Mouse (Mus musculus) retina, embryonic 14.5 days (tissue): Measurements from ENCODE around the gene Vezf1.
"Not testable (repeated sequence)": the region's sequence is repeated elsewhere in the genome, so short reads cannot be mapped to it uniquely, and the experiment has no call there.

ENCODE experiments used
- DNase-seq: peaks from one replicate; pipeline ENCODE4 v3.0.0-alpha.2; 2015; ENCODE audit warnings: low spot score

Gene Vezf1

GRCm38 (mm10) chr11:88067586-88068410 lies at the start of gene Vezf1:
TSS of gene Vezf1 (plus strand) at chr11:88068279.
- DNase-seq: peak; percentile 84

GRCm38 (mm10) chr11:88023933-88024332 lies 44.1 kb upstream of the Vezf1 start:
- DNase-seq: no peak

- DNase-seq: no peak
Observed at GRCm38 (mm10) chr11:88027391-88028035, 40.6 kb upstream of the Vezf1 start.

GRCm38 (mm10) chr11:88028193-88028684 lies 39.8 kb upstream of the Vezf1 start:
- DNase-seq: peak; percentile 30

DNA sequence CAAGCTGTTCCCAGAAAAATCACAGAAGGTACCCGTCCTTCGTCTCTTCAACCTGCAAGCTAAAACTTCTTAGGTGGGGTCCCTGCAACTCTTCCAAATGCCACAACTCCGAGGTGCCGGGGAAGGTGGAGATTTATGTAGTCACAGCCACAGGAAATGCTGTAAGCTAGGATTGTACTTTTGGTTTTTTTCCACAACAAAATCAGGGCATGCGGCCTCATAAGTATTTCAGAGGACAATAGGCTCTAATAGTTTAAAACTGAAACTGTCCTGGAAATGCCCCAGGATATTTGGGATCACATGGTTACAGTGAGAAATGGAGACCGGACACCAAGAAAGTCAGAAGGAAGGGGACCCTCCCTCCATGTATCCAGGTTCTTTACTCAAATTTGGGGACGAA lies 37.9 kb upstream of the Vezf1 start:
- DNase-seq: no peak

- DNase-seq: no peak
Observed at GRCm38 (mm10) chr11:88030836-88031235, 37.2 kb upstream of the Vezf1 start.

- no peak for DNase-seq
Observed at GRCm38 (mm10) chr11:88031753-88032152, 36.3 kb upstream of the Vezf1 start.

- no peak for DNase-seq
Observed at GRCm38 (mm10) chr11:88035970-88036369, 32.1 kb upstream of the Vezf1 start.

- DNase-seq: no peak
Observed at GRCm38 (mm10) chr11:88036761-88037251, 31.3 kb upstream of the Vezf1 start.

GRCm38 (mm10) chr11:88037386-88037785 lies 30.7 kb upstream of the Vezf1 start:
- no peak for DNase-seq

GRCm38 (mm10) chr11:88039066-88039465 lies 29.0 kb upstream of the Vezf1 start:
- DNase-seq: no peak

DNA sequence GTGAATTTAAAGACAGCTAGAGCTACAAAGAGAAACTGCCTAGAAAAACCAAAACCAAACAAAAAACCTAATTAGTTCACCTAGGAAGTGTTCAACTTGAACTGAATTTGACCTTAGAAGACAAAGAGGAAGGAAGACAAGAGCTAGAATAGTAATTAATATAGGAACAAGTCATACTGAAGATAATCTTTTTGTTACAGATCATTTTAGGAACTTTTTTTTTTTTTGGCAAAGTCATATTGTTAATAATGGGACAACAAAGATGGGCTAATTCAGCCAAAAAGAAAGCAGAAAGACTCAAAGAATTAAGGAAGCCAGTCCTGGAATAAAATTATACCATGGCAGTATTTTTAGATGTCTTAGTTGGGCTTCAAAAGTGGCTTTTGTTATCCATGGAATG lies 23.8 kb upstream of the Vezf1 start:
- no peak for DNase-seq

DNA sequence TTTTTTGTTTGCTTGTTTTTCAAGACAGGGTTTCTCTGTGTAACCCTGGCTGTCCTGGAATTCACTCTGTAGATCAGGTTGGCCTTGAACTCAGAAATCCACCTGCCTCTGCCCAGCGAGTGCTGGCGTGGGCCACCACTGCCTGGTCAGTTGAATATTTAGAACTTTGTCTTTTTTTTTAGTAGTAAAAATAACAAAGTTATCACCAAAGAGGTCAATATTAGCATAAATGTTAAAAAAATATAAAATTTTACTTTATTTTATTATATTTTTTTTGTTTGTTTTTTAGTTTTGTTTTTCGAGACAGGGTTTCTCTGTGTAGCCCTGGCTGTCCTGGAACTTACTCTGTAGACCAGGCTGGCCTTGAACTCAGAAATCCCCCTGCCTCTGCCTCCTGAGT lies 22.9 kb upstream of the Vezf1 start:
- DNase-seq: not testable (repeated sequence)

DNA sequence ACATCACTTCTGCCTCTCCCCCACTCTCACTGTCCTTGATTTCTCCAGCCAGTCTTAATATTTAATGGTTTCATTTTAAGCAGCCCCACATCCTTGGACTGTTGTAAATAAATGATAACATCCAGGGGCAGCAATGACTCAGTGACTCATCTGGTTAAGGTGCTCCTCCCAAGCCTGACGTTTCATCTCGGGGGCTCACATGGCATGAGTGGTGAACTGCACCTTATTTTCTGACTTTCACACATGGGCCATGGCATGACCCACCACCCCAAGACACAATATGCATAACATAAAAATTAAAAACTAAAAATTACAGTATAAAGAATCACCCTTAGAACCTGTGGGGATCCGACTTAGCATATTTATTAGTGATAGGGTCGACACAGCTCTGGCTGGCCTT lies 22.2 kb upstream of the Vezf1 start:
- DNase-seq: no peak

DNA sequence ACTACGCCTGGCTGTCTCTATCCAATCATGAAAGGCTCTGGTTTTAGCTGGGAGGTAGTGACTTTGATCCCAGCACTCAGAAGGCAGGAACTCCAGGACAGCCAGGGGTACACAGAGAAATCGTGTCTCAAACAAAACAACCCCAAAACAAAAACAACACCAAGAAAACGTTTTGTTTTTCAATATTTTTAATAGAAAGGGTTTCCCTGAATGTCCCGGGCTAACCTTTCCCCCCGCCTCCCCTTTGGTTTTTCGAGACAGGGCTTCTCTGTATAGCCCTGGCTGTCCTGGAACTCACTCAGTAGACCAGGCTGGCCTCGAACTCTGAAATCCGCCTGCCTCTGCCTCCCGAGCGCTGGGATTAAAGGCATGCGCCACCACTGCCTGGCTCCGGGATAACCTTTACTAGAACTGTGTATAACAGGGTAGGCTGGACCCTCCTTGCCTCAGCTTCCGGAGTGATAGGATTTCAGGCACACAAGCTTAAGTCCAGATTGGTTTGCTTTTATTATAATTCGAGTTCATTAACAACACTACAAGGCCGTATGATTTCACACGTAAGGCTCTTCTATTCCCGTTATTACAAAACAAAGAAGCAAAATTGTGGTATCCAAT lies 21.6 kb upstream of the Vezf1 start:
- DNase-seq: no peak

DNA sequence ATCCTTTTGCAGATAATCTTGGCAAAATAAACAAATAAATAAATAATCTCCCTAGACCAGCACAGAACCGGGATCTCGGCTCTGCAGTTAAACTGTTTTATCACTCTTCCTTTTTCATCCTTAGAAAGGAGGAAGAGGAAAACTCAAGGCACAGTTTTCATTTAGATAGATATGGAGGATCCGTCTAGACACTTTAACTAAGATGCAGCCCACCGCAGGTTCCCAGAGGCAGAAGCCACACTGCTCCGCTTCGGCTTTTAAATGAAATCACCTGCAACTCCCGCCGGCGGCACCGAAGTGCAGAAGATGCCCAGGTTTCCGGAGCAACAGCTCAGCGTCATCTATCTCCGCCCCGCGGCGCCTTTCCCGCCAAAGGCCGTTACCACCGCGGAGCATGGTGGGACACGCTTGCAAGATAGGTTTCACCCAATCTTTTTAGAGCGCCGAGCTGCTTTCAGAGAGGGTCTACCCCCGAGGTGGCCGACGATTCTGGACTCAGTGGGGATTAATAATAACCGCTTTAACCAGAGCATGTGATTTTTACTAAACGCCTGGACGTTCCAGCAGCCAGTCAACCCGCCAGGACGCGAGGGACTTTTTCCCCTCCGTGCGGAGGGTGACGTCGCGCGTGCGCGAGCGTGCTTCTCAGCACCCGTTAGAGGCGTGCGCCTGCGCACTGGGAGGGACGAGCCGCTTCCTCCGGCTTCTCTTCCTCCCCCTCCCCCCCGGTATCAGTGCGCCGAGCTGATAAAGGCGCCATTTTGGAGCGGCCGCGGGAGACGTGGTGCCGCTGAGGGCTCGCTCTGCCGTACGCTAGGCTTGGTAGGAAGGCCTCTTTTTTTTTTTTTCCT lies 20.9 kb upstream of the Vezf1 start, which contains the start of gene Srsf1:
Srsf1 (plus strand) TSS at position 430 of the 851 bp plus-strand sequence.
- peak; percentile 99 for DNase-seq

DNA sequence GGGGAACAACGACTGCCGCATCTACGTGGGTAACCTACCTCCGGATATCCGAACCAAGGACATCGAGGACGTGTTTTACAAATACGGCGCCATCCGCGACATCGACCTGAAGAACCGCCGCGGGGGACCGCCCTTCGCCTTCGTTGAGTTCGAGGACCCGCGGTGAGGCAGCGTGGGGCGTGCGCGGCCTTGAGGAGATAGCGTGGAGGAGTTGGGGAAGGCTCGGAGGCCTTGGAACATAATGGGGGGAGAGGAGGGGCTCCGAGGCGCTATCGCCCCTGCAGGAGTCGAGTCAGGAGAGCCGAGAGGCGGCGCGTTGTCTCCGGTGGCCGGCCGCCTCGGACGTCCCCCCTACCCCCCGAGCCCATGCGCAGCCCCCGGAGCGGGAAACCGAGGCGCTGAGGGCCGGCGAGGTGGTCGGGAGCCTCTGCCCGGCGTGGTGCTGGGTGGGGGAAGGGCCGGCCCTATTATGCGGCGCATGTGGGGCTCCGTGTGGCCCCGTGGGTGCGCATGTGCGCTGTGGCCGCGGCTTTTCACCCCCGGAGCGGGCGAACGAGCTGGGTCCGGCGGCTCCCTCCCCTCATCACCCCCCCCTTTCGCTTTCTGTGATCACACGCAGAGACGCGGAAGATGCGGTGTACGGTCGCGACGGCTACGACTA lies 20.1 kb upstream of the Vezf1 start:
- DNase-seq: peak; percentile 72

DNA sequence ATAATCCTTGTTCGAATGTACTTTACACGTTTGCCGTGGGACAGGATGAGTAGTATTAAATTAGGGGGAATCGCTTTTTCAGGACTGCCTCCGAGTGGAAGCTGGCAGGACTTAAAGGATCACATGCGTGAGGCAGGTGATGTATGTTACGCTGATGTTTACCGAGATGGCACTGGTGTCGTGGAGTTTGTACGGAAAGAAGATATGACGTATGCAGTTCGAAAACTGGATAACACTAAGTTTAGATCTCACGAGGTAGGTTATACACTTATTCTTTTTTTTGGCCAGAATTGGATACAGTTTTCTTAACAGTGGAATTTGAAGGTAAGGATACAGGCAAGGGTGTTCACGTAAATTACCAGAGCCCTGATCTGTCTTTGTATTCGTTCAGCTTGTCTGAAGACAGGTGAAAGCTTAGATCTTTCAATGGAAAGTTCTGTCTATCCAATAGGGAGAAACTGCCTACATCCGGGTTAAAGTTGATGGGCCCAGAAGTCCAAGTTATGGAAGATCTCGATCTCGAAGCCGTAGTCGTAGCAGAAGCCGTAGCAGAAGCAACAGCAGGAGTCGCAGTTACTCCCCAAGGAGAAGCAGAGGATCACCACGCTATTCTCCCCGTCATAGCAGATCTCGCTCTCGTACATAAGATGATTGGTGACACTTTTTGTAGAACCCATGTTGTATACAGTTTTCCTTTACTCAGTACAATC lies 19.0 kb upstream of the Vezf1 start:
- DNase-seq: no peak

DNA sequence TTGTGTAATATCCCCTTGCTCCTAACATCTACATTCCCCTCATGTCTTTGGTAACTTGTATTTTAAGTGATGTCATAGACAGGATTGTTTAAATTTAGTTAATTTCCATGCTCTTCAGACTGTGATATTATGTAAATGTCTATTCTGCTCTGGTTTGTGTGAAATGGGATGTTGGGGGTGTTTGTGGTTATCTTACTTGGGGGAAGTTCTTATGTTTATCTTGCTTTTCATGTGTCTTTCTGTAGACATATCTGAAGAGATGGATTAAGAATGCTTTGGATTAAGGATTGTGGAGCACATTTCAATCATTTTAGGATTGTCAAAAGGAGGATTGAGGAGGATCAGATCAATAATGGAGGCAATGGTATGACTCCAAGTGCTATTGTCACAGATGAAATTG lies 18.3 kb upstream of the Vezf1 start:
- DNase-seq: no peak

DNA sequence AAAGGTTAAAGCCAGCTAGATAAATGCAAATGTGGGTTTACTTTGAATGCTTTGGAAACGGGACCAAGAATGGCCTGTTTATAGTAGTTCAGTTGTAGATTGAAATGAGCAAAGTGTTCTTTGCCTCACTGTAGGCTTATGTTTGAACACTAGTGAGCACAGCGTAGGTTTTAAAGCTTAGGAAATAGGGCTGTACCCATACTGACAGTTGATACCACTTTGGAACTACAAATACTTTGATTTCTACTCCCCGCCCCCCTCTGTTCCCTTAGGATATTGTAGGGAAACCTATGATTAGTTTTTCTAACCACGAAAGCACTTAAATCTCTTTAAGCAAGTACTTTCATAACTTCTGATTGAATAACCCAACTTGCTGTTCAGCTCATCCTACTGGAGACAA lies 15.4 kb upstream of the Vezf1 start:
- no peak for DNase-seq

- DNase-seq: no peak
Observed at GRCm38 (mm10) chr11:88053821-88054220, 14.3 kb upstream of the Vezf1 start.
